Comparison of ENCODE assay signal across 19 mouse cellular contexts in genomic region chr9:112230716-112231361, GRCm38 (mm10). TPM values are rescaled to one million over a fixed set of nuclear protein-coding genes. Genes with fewer than 3 reads are reported as not detected.
DNase-seq lines count a peak whose midpoint lies in the region; ATAC-seq and TF ChIP-seq lines count a peak whose summit lies in the region.
"Had no signal": no experiment of that assay in that cellular context is flagged by ENCODE, and none has a peak within 500 bp of the region (broad histone marks: within the 10 kb centered on the region; RNA-seq: fewer than 3 reads in every experiment).

No protein-coding gene starts in this region.

- no peaks in the 10 kb centered on the region for H3K36me3 ChIP-seq in forebrain, embryonic 15.5 days
- H3K36me3 ChIP-seq in forebrain, embryonic 10.5 days (replicated peaks), result no peaks in the 10 kb centered on the region
- no peaks in the 10 kb centered on the region for H3K36me3 ChIP-seq in neural tube, embryonic 13.5 days
- H3K36me3 ChIP-seq in hindbrain, postnatal 0 days (ENCODE audit: insufficient read depth, low read length), result no peaks in the 10 kb centered on the region
- H3K36me3 ChIP-seq: limb, embryonic 10.5 days; liver, embryonic 12.5 days; lung, embryonic 15.5 days had no signal

- no peak for ATAC-seq in forebrain, embryonic 15.5 days (replicated peaks)
- no peak for ATAC-seq in neural tube, embryonic 13.5 days (ENCODE audit: low read depth)
- no peak for ATAC-seq in hindbrain, postnatal 0 days
- ATAC-seq: CD4-positive, CD25-positive, alpha-beta regulatory T cell, adult 4 months; liver, embryonic 12.5 days had no signal

- peak overlapping the region; percentile 92 for H3K4me2 ChIP-seq in forebrain, embryonic 15.5 days (replicated peaks)
- H3K4me2 ChIP-seq in neural tube, embryonic 13.5 days, result peak overlapping the region; percentile 67
- H3K4me2 ChIP-seq in hindbrain, postnatal 0 days (ENCODE audit: low read depth, low read length), result peak overlapping the region; percentile 81
- H3K4me2 ChIP-seq: heart, embryonic 11.5 days; liver, embryonic 12.5 days; lung, embryonic 15.5 days had no signal

- no peaks in the 10 kb centered on the region for H3K27me3 ChIP-seq in forebrain, embryonic 15.5 days
- peaks cover 48% of the 10 kb centered on the region for H3K27me3 ChIP-seq in forebrain, embryonic 10.5 days (ENCODE audit: poor library complexity, severe bottlenecking)
- H3K27me3 ChIP-seq in neural tube, embryonic 13.5 days, result peaks cover 21% of the 10 kb centered on the region
- H3K27me3 ChIP-seq in hindbrain, postnatal 0 days (ENCODE audit: insufficient read depth, low read length), result no peaks in the 10 kb centered on the region

- 72% methylated on average over 4 of the region's 4 CpGs for WGBS in forebrain, embryonic 15.5 days
- 95% methylated on average over 4 of the region's 4 CpGs for WGBS in forebrain, embryonic 10.5 days
- 91% methylated on average over 4 of the region's 4 CpGs for WGBS in neural tube, embryonic 13.5 days
- 67% methylated on average over 4 of the region's 4 CpGs for WGBS in hindbrain, postnatal 0 days

- peak overlapping the region; percentile 96 for H3K27ac ChIP-seq in forebrain, embryonic 15.5 days (replicated peaks)
- H3K27ac ChIP-seq in forebrain, embryonic 10.5 days, result no peak overlapping the region
- H3K27ac ChIP-seq in neural tube, embryonic 13.5 days (replicated peaks), result no peak overlapping the region
- H3K27ac ChIP-seq in hindbrain, postnatal 0 days, result peak overlapping the region; percentile 94
- H3K27ac ChIP-seq: limb, embryonic 10.5 days; liver, embryonic 12.5 days; lung, embryonic 15.5 days had no signal

- no peak for TF ChIP-seq CTCF in hindbrain, postnatal 0 days (IDR thresholded peaks at IDR 0.05; ENCODE audit: low read depth)

- H3K9ac ChIP-seq in forebrain, embryonic 15.5 days (replicated peaks), result peak overlapping the region; percentile 97; the same call in 1 of the 2 replicates
- H3K9ac ChIP-seq in neural tube, embryonic 13.5 days, result 0 out of 2 replicates have a peak overlapping the region, but pooled peaks have one; percentile 31
- peak overlapping the region; percentile 80 for H3K9ac ChIP-seq in hindbrain, postnatal 0 days (replicated peaks; ENCODE audit: low read length)
- H3K9ac ChIP-seq: liver, embryonic 12.5 days; lung, embryonic 15.5 days had no signal

- DNase-seq in forebrain, embryonic 10.5 days (ENCODE audit: extremely low spot score, low spot score), result no peak
- no peak for DNase-seq in neural tube, embryonic 10.5 days (ENCODE audit: extremely low spot score, low spot score)
- no peak for DNase-seq in hindbrain, postnatal 0 days (ENCODE audit: low spot score)
- no peak for DNase-seq in right cerebral cortex, postnatal 14 days
- no peak for DNase-seq in heart, postnatal 4 days
- DNase-seq: adrenal gland, postnatal 14 days; gastrocnemius, postnatal 36 days; kidney, adult 11 months; kidney, postnatal 14 days; layer of hippocampus, postnatal 36 days; thymus, adult 18-20 months had no signal

- H3K4me1 ChIP-seq in forebrain, embryonic 15.5 days, result peaks cover 8% of the 10 kb centered on the region
- H3K4me1 ChIP-seq in forebrain, embryonic 10.5 days, result peaks cover 20% of the 10 kb centered on the region
- H3K4me1 ChIP-seq in neural tube, embryonic 13.5 days (replicated peaks), result peaks cover 10% of the 10 kb centered on the region
- H3K4me1 ChIP-seq in hindbrain, postnatal 0 days (ENCODE audit: insufficient read depth, low read length), result no peaks in the 10 kb centered on the region; the same call in 1 of the 2 replicates
- H3K4me1 ChIP-seq: liver, embryonic 12.5 days had no signal

- peak overlapping the region; percentile 69 for H3K4me3 ChIP-seq in forebrain, embryonic 15.5 days
- no peak overlapping the region for H3K4me3 ChIP-seq in forebrain, embryonic 10.5 days
- H3K4me3 ChIP-seq in neural tube, embryonic 13.5 days, result peak overlapping the region; percentile 58
- peak overlapping the region; percentile 60 for H3K4me3 ChIP-seq in hindbrain, postnatal 0 days (ENCODE audit: low read length)
- H3K4me3 ChIP-seq: limb, embryonic 10.5 days; liver, embryonic 12.5 days; lung, embryonic 15.5 days; myocyte had no signal

- H3K9me3 ChIP-seq in forebrain, embryonic 15.5 days, result no peaks in the 10 kb centered on the region
- H3K9me3 ChIP-seq in forebrain, embryonic 10.5 days, result no peaks in the 10 kb centered on the region
- H3K9me3 ChIP-seq in neural tube, embryonic 13.5 days, result no peaks in the 10 kb centered on the region
- H3K9me3 ChIP-seq in hindbrain, postnatal 0 days (ENCODE audit: low read length), result no peaks in the 10 kb centered on the region
- H3K9me3 ChIP-seq: limb, embryonic 10.5 days; liver, embryonic 12.5 days; lung, embryonic 15.5 days had no signal

RNA-seq across cellular contexts. Expression of gene Arpp21, which starts 4.9 kb away (rescaled TPM):
- 71.4 and 76.3 TPM in 2 replicates for polyA plus RNA-seq in forebrain, embryonic 15.5 days (2015; fragmentation: Nextera tagmentation; extraction: Ambion mirVana)
- polyA plus RNA-seq in forebrain, embryonic 10.5 days (2016; fragmentation: Nextera tagmentation; extraction: Ambion mirVana), result 0.20 and 1.4 TPM in 2 replicates
- 27.1 and 38.0 TPM in 2 replicates for polyA plus RNA-seq in neural tube, embryonic 13.5 days (2015; fragmentation: Nextera tagmentation; extraction: Ambion mirVana)
- total RNA-seq in hindbrain, postnatal 0 days (2014; rRNA removed), result 80.5 and 88.0 TPM in 2 replicates
- 60.9 and 64.6 TPM in 2 replicates for polyA plus RNA-seq in hindbrain, postnatal 0 days (2015; fragmentation: Nextera tagmentation; extraction: Ambion mirVana)
- 1 to 10 TPM; 2.4 to 4.6 TPM for total RNA-seq in heart, postnatal 4 days (2021)

Comparison
In these comparisons a context has a peak if more than half of its experiments do, and no peak if none do; other contexts are left out.
1. H3K27ac ChIP-seq: peak in forebrain, embryonic 15.5 days (single experiment) and hindbrain, postnatal 0 days (single experiment); none in forebrain, embryonic 10.5 days (single experiment) and neural tube, embryonic 13.5 days (single experiment).
2. RNA of gene Arpp21, which starts 4.9 kb away (polyA plus RNA-seq): 71.4 to 76.3 TPM in forebrain, embryonic 15.5 days, 60.9 to 64.6 TPM in hindbrain, postnatal 0 days and 27.1 to 38.0 TPM in neural tube, embryonic 13.5 days; 0.20 to 1.4 TPM in forebrain, embryonic 10.5 days; every median in the first group is over 10 times any median in the second.
3. H3K9ac ChIP-seq: peak in every context shown above with its lines; median percentile 97 in forebrain, embryonic 15.5 days; 80 in hindbrain, postnatal 0 days; 31 in neural tube, embryonic 13.5 days.
4. Peak in every context shown above with its lines, with median percentiles within 50 percentile points of each other: H3K4me2 ChIP-seq.